Mouse (Mus musculus): ENCODE measurements around the gene Tenm4.

GRCm38 (mm10) chr7:96943715-96944377 is 772.8 kb downstream of the Tenm4 start:
- TF ChIP-seq HCFC1 (IDR thresholded peaks at IDR 0.05; ENCODE audit: borderline replicate concordance, insufficient read depth, low read length): no peak
- TF ChIP-seq MAFK (IDR thresholded peaks at IDR 0.05; ENCODE audit: insufficient read depth, low read depth, low read length): no peak
- no peak for TF ChIP-seq ZNF384 (IDR thresholded peaks at IDR 0.05; ENCODE audit: low read depth, low read length)
